Mouse (Mus musculus) liver, embryonic 14.5 days (tissue): Measurements from ENCODE around the gene Alkal2. TPM values are rescaled to one million over a fixed set of nuclear protein-coding genes. Genes with fewer than 3 reads are reported as not detected.
A peak's percentile ranks its signal among the peaks of the same experiment; 100 is the strongest.

Experiments
- ATAC-seq: fragments of 200-750 bp; cut with Nextera tagmentation; 2 replicates; pipeline ENCODE4 v1.8.0; 2017; ENCODE audit warnings: moderate number of reproducible peaks, mild to moderate bottlenecking, moderate library complexity; ENCODE audit not compliant: insufficient read depth
- DNase-seq, 3 experiments: peaks; one replicate each; pipeline ENCODE4 v3.0.0-alpha.2; 2012 to 2013; ENCODE audit warnings: low read depth in 3 of 3, low spot score in 3 of 3
- H3K27ac ChIP-seq: fragments of 300-500 bp; sonication (generic); 2 replicates; pipeline ENCODE4 v1.5.1; 2014; ENCODE audit warnings: moderate library complexity, mild to moderate bottlenecking, control low read depth, inconsistent platforms
- H3K27me3 ChIP-seq: fragments of 300-500 bp; sonication (generic); 2 replicates; pipeline ENCODE4 v1.6.1; 2014; ENCODE audit warnings: mild to moderate bottlenecking, low read length, moderate library complexity; ENCODE audit not compliant: control insufficient read depth, insufficient read depth
- H3K36me3 ChIP-seq: fragments of 300-500 bp; sonication (generic); replicated peaks from 2 replicates; pipeline ENCODE4 v1.6.1; 2014; ENCODE audit warnings: low read depth; ENCODE audit not compliant: control insufficient read depth, insufficient read depth
- H3K4me1 ChIP-seq, 2 experiments: fragments of 200-500 bp in 1 of 2; fragments of 300-500 bp in 1 of 2; sonication (generic) in 1 of 2; replicated peaks; 2 replicates each; pipeline ENCODE4 v1.6.1; 2012 to 2014; ENCODE audit warnings: antibody characterized with exemption in 1 of 2, inconsistent platforms in 1 of 2, low read length in 1 of 2; ENCODE audit not compliant: control insufficient read depth in 2 of 2, insufficient read depth in 2 of 2
- H3K4me2 ChIP-seq: fragments of 300-500 bp; sonication (generic); 2 replicates; pipeline ENCODE4 v1.6.1; 2014; ENCODE audit warnings: low read depth, mild to moderate bottlenecking, control low read depth, moderate library complexity
- H3K4me3 ChIP-seq, 2 experiments: fragments of 200-500 bp in 1 of 2; fragments of 300-500 bp in 1 of 2; sonication (generic) in 1 of 2; 2 replicates each; pipeline ENCODE4 v1.5.1; 2012 to 2014; ENCODE audit warnings: low read depth in 2 of 2, low read length in 2 of 2, mild to moderate bottlenecking in 2 of 2, control low read depth in 1 of 2, inconsistent platforms in 1 of 2, moderate library complexity in 1 of 2; ENCODE audit not compliant: insufficient read depth in 1 of 2
- H3K9ac ChIP-seq: fragments of 300-500 bp; sonication (generic); replicated peaks from 2 replicates; pipeline ENCODE4 v1.6.1; 2014; ENCODE audit warnings: mild to moderate bottlenecking, control low read depth, moderate library complexity
- H3K9me3 ChIP-seq: fragments of 300-500 bp; sonication (generic); 2 replicates; pipeline ENCODE4 v1.6.1; 2016; ENCODE audit warnings: low read length, mixed read lengths; ENCODE audit not compliant: control insufficient read depth
- CTCF ChIP-seq: IDR thresholded peaks from 2 replicates; pipeline ENCODE4 v1.5.1; 2016; ENCODE audit warnings: antibody characterized with exemption, low read depth, control low read depth
- EP300 ChIP-seq: IDR thresholded peaks from 2 replicates; pipeline ENCODE4 v1.6.1; 2016; ENCODE audit warnings: antibody characterized with exemption, low read depth
- WGBS: fragments of 180-500 bp; shearing (Covaris S2); extraction: QIAGEN DNeasy Blood & Tissue Kit; methylation state at CpG from one replicate; pipeline ENCODE4 v1.1.7; 2014; ENCODE audit not compliant: insufficient replicate concordance; 5-methylcytosine and 5-hydroxymethylcytosine counted together
- polyA plus RNA-seq, 2 experiments: library from polyadenylated mRNA; depleted of rRNA in 1 of 2; stranded (reverse) in 1 of 2; unstranded in 1 of 2; fragments of >200 nt; fragmentation: Nextera tagmentation in 1 of 2; extraction: Ambion mirVana in 1 of 2; gene quantifications; 2 replicates each; pipeline versions ENCODE4 v1.2.1 to v1.2.3; 2012 to 2014

Alkal2 gene
- polyA plus RNA-seq, 2 experiments, result not detected

GRCm38 (mm10) chr12:30897039-30897438 lies 12.9 kb downstream of the Alkal2 start:
- ATAC-seq (peak; percentile 91), DNase-seq (peak in 2 of 3 experiments; percentile 49)
- TF ChIP-seq CTCF, result no peak
- TF ChIP-seq EP300, result peak; percentile 84
- H3K4me3 ChIP-seq, result no peak overlapping the region
- peaks cover 13 to 20% of the 10 kb centered on the region in 2 experiments for H3K4me1 ChIP-seq
- no peaks in the 10 kb centered on the region for H3K9me3 ChIP-seq
- peaks cover 60% of the 10 kb centered on the region for H3K36me3 ChIP-seq
- no peaks in the 10 kb centered on the region for H3K27me3 ChIP-seq
- peak overlapping the region; percentile 9; the same call in 1 of the 2 replicates for H3K9ac ChIP-seq
- peak overlapping the region; percentile 76 for H3K27ac ChIP-seq
- peak overlapping the region; percentile 42 for H3K4me2 ChIP-seq
- WGBS, result 14% methylated on average over 4 of the region's 4 CpGs

GRCm38 (mm10) chr12:30908658-30909057 lies 24.5 kb downstream of the Alkal2 start:
- TF ChIP-seq CTCF (no peak), EP300 (peak; percentile 94)
- ATAC-seq, result peak; percentile 75
- 18% methylated on average over 1 of the region's 1 CpGs for WGBS

GRCm38 (mm10) chr12:30909881-30910280 lies 25.8 kb downstream of the Alkal2 start:
- H3K4me1 ChIP-seq, result peaks cover 33 to 48% of the 10 kb centered on the region in 2 experiments
- peak overlapping the region; percentile 99 for H3K4me2 ChIP-seq
- H3K4me3 ChIP-seq, result peak overlapping the region; percentile 73 to 95
- H3K27ac ChIP-seq, result peak overlapping the region; percentile 99
- ATAC-seq (peak; percentile 67), DNase-seq (peak; percentile 81 to 88 (median 87))
- 19% methylated on average over 2 of the region's 2 CpGs for WGBS
- H3K9ac ChIP-seq, result peak overlapping the region; percentile 93
- peaks cover 24% of the 10 kb centered on the region for H3K36me3 ChIP-seq
- H3K9me3 ChIP-seq, result no peaks in the 10 kb centered on the region
- no peaks in the 10 kb centered on the region for H3K27me3 ChIP-seq
- TF ChIP-seq EP300, result peak; percentile 90
- TF ChIP-seq CTCF, result no peak

More at GRCm38 (mm10) chr12:30908658-30909057, 24.5 kb downstream of the Alkal2 start:
- Histone ChIP-seq H3K36me3 (peaks cover 35% of the 10 kb centered on the region), H3K4me1 (peaks cover 33 to 49% of the 10 kb centered on the region in 2 experiments), H3K9ac (peak overlapping the region; percentile 93), H3K9me3 (no peaks in the 10 kb centered on the region), H3K4me3 (peak overlapping the region; percentile 57 to 73), H3K27ac (peak overlapping the region; percentile 99), H3K4me2 (peak overlapping the region; percentile 99), H3K27me3 (no peaks in the 10 kb centered on the region)
- peak; percentile 87 to 88 (median 87) for DNase-seq

GRCm38 (mm10) chr12:30910860-30911259 lies 26.7 kb downstream of the Alkal2 start:
- H3K4me1 ChIP-seq, result peaks cover 26 to 39% of the 10 kb centered on the region in 2 experiments
- peak overlapping the region; percentile 99 for H3K4me2 ChIP-seq
- H3K9ac ChIP-seq, result peak overlapping the region; percentile 93
- H3K9me3 ChIP-seq, result no peaks in the 10 kb centered on the region
- peak; percentile 17; the same call in 1 of the 2 replicates for ATAC-seq
- H3K27ac ChIP-seq, result peak overlapping the region; percentile 99
- WGBS, result 5% methylated on average over 8 of the region's 8 CpGs
- H3K36me3 ChIP-seq, result peaks cover 16% of the 10 kb centered on the region
- no peaks in the 10 kb centered on the region for H3K27me3 ChIP-seq
- DNase-seq, result no peak
- H3K4me3 ChIP-seq, result peak overlapping the region; percentile 73 to 95
- TF ChIP-seq CTCF (no peak), EP300 (no peak)

GRCm38 (mm10) chr12:30911261-30912047 lies 27.3 kb downstream of the Alkal2 start, which contains the start of the genes Acp1 and Sh3yl1:
Gene Acp1, minus strand, starts transcription at chr12:30911589.
Gene Sh3yl1, plus strand, starts transcription at chr12:30911668.
- TF ChIP-seq CTCF, result no peak
- no peak for TF ChIP-seq EP300
- under 1% methylated on average over 52 of the region's 52 CpGs for WGBS

More at GRCm38 (mm10) chr12:30911261-30912047, 27.3 kb downstream of the Alkal2 start, which contains the start of the genes Acp1 and Sh3yl1:
- H3K9me3 ChIP-seq, result no peaks in the 10 kb centered on the region
- H3K27me3 ChIP-seq, result no peaks in the 10 kb centered on the region
- DNase-seq (peak; percentile 85 to 86 (median 86)), ATAC-seq (peak; percentile 79)
- H3K4me1 ChIP-seq, result peaks cover 20 to 33% of the 10 kb centered on the region in 2 experiments
- peak within 1 kb of the TSS; percentile 93 for H3K9ac ChIP-seq
- H3K27ac ChIP-seq, result peak within 1 kb of the TSS; percentile 99
- H3K36me3 ChIP-seq, result peaks cover 12% of the 10 kb centered on the region
- H3K4me3 ChIP-seq, result peak within 1 kb of the TSS; percentile 73 to 95
- peak within 1 kb of the TSS; percentile 99 for H3K4me2 ChIP-seq
